Mouse (Mus musculus): ENCODE data around the gene Klf8. TPM values are rescaled to one million over a fixed set of nuclear protein-coding genes. Genes with fewer than 3 reads are reported as not detected.
"Not testable (repeated sequence)": the region's sequence is repeated elsewhere in the genome, so short reads cannot be mapped to it uniquely, and the experiment has no call there.

The Klf8 gene
- 1.0 and 1.9 TPM in 2 replicates for total RNA-seq (2021)
- long read RNA-seq = 0 reads

- no peak for DNase-seq
Observed at GRCm38 (mm10) chrX:153237304-153237919, at the start of gene Klf8. Gene Klf8 (plus strand): TSS chrX:153237466.

- DNase-seq = not testable (repeated sequence)
Observed at GRCm38 (mm10) chrX:153199185-153199584, 38.1 kb upstream of the Klf8 start.

GRCm38 (mm10) chrX:153211101-153211500 lies 26.2 kb upstream of the Klf8 start:
- DNase-seq = no peak

- DNase-seq = no peak
Observed at GRCm38 (mm10) chrX:153231240-153231639, 6.0 kb upstream of the Klf8 start.

- DNase-seq = no peak
Observed at GRCm38 (mm10) chrX:153233255-153233654, 4.0 kb upstream of the Klf8 start.

- DNase-seq = peak; percentile 5
Observed at GRCm38 (mm10) chrX:153237920-153238504, 746 bp downstream of the Klf8 start.

GRCm38 (mm10) chrX:153254256-153254655 lies 17.0 kb downstream of the Klf8 start:
- no peak for DNase-seq

GRCm38 (mm10) chrX:153255504-153255903 lies 18.2 kb downstream of the Klf8 start:
- no peak for DNase-seq

- no peak for DNase-seq
Observed at GRCm38 (mm10) chrX:153282185-153282584, 44.9 kb downstream of the Klf8 start.

GRCm38 (mm10) chrX:153311356-153311755 lies 74.1 kb downstream of the Klf8 start:
- no peak for DNase-seq

GRCm38 (mm10) chrX:153323105-153323504 lies 85.8 kb downstream of the Klf8 start:
- no peak for DNase-seq

GRCm38 (mm10) chrX:153334140-153334539 lies 96.9 kb downstream of the Klf8 start:
- not testable (repeated sequence) for DNase-seq

- peak; percentile 4 for DNase-seq
Observed at GRCm38 (mm10) chrX:153359331-153360215, 122.3 kb downstream of the Klf8 start.

GRCm38 (mm10) chrX:153360216-153360590 lies 122.9 kb downstream of the Klf8 start:
- DNase-seq = peak; percentile 0

GRCm38 (mm10) chrX:153360666-153361269 lies 123.5 kb downstream of the Klf8 start:
- DNase-seq = no peak

- DNase-seq = peak; percentile 8
Observed at GRCm38 (mm10) chrX:153366754-153367153, 129.5 kb downstream of the Klf8 start.

- DNase-seq = no peak
Observed at GRCm38 (mm10) chrX:153369780-153370179, 132.5 kb downstream of the Klf8 start.

- no peak for DNase-seq
Observed at GRCm38 (mm10) chrX:153375105-153375504, 137.8 kb downstream of the Klf8 start.

- no peak for DNase-seq
Observed at GRCm38 (mm10) chrX:153381753-153382152, 144.5 kb downstream of the Klf8 start.

- DNase-seq = no peak
Observed at GRCm38 (mm10) chrX:153389291-153389690, 152.0 kb downstream of the Klf8 start.

GRCm38 (mm10) chrX:153417067-153417466 lies 179.8 kb downstream of the Klf8 start:
- DNase-seq = no peak

- DNase-seq = no peak
Observed at GRCm38 (mm10) chrX:153433659-153434293, 196.5 kb downstream of the Klf8 start.

All from adrenal gland, postnatal 25 days (tissue).